Mouse (Mus musculus) cerebellum, postnatal 14 days (tissue): ENCODE results near the gene Srrt.
A peak's percentile ranks its signal among the peaks of the same experiment; 100 is the strongest.

ENCODE experiments used
- DNase-seq, 2 experiments: peaks; one replicate each; pipeline ENCODE4 v3.0.0; 2021; ENCODE audit warnings: mixed read lengths in 2 of 2

Srrt gene

GRCm38 (mm10) chr5:137337190-137337589 is 29.7 kb upstream of the Srrt start:
- no peak for DNase-seq

- DNase-seq, result no peak
Observed at GRCm38 (mm10) chr5:137335066-137335465, 27.6 kb upstream of the Srrt start.

- DNase-seq, result no peak
Observed at GRCm38 (mm10) chr5:137334317-137334716, 26.8 kb upstream of the Srrt start.

GRCm38 (mm10) chr5:137333512-137334174 is 26.2 kb upstream of the Srrt start, which contains the start of gene Slc12a9:
Slc12a9 (minus strand) TSS chr5:137333597.
- DNase-seq, result peak; percentile 95 to 99

GRCm38 (mm10) chr5:137332857-137333511 is 25.5 kb upstream of the Srrt start:
- DNase-seq, result no peak

GRCm38 (mm10) chr5:137330910-137331309 is 23.4 kb upstream of the Srrt start:
- DNase-seq, result no peak

- DNase-seq, result no peak
Observed at GRCm38 (mm10) chr5:137320996-137321395, 13.5 kb upstream of the Srrt start.

GRCm38 (mm10) chr5:137318570-137318969 is 11.1 kb upstream of the Srrt start:
- DNase-seq, result no peak

- DNase-seq, result no peak
Observed at GRCm38 (mm10) chr5:137317361-137317760, 9.9 kb upstream of the Srrt start.

- DNase-seq, result peak; percentile 42 to 68
Observed at GRCm38 (mm10) chr5:137315084-137315903, 7.8 kb upstream of the Srrt start.

GRCm38 (mm10) chr5:137314193-137315083 is 7.0 kb upstream of the Srrt start, which contains the start of gene Trip6:
Trip6 (minus strand) TSS chr5:137314404.
- peak in 1 of 2 experiments; percentile 65 for DNase-seq

- DNase-seq, result no peak
Observed at GRCm38 (mm10) chr5:137313466-137314192, 6.2 kb upstream of the Srrt start.

- DNase-seq, result no peak
Observed at GRCm38 (mm10) chr5:137308356-137308755, 882 bp upstream of the Srrt start.

- no peak for DNase-seq
Observed at GRCm38 (mm10) chr5:137306439-137307005, 952 bp downstream of the Srrt start.

GRCm38 (mm10) chr5:137305822-137306221 is 1.7 kb downstream of the Srrt start:
- DNase-seq, result no peak

GRCm38 (mm10) chr5:137304816-137305215 is 2.7 kb downstream of the Srrt start:
- DNase-seq, result no peak

- DNase-seq, result no peak
Observed at GRCm38 (mm10) chr5:137304165-137304564, 3.3 kb downstream of the Srrt start.

GRCm38 (mm10) chr5:137303609-137304008 is 3.9 kb downstream of the Srrt start:
- DNase-seq, result no peak

GRCm38 (mm10) chr5:137301253-137301652 is 6.2 kb downstream of the Srrt start:
- DNase-seq, result no peak

GRCm38 (mm10) chr5:137299240-137299639 is 8.2 kb downstream of the Srrt start:
- no peak for DNase-seq

- no peak for DNase-seq
Observed at GRCm38 (mm10) chr5:137297126-137297525, 10.3 kb downstream of the Srrt start.
